In genomic region chr6:24583456-24583855, GRCm38 (mm10) we compare ENCODE assay signal across 20 mouse cellular contexts. TPM values are rescaled to one million over a fixed set of nuclear protein-coding genes. Genes with fewer than 3 reads are reported as not detected.
"Had no signal": no experiment of that assay in that cellular context is flagged by ENCODE, and none has a peak within 500 bp of the region (broad histone marks: within the 10 kb centered on the region; RNA-seq: fewer than 3 reads in every experiment).

No protein-coding gene starts in this region.

- H3K4me3 ChIP-seq: limb, embryonic 13.5 days; midbrain, embryonic 13.5 days; myocyte; neural tube, embryonic 15.5 days had no signal

- H3K27me3 ChIP-seq: limb, embryonic 13.5 days; midbrain, embryonic 13.5 days; neural tube, embryonic 15.5 days had no signal

- H3K4me2 ChIP-seq: limb, embryonic 13.5 days; midbrain, embryonic 13.5 days; neural tube, embryonic 15.5 days had no signal

- H3K9ac ChIP-seq: limb, embryonic 13.5 days; liver, embryonic 14.5 days; midbrain, embryonic 13.5 days; neural tube, embryonic 15.5 days had no signal

- DNase-seq: kidney, postnatal 14 days; left cerebral cortex, postnatal 4 days; lung, adult 18-20 months; right cerebral cortex, adult 18-20 months; right cerebral cortex, postnatal 25 days; thymus, postnatal 4 days had no signal

- H3K4me1 ChIP-seq: limb, embryonic 13.5 days; midbrain, embryonic 13.5 days; neural tube, embryonic 15.5 days had no signal

- ATAC-seq: midbrain, embryonic 13.5 days had no signal

- H3K27ac ChIP-seq: limb, embryonic 13.5 days; liver, embryonic 14.5 days; midbrain, embryonic 13.5 days; neural tube, embryonic 15.5 days; stomach, postnatal 0 days had no signal

- H3K9me3 ChIP-seq: limb, embryonic 13.5 days; midbrain, embryonic 13.5 days; neural tube, embryonic 15.5 days had no signal

- H3K36me3 ChIP-seq: limb, embryonic 13.5 days; midbrain, embryonic 13.5 days; neural tube, embryonic 15.5 days had no signal

RNA-seq across cellular contexts. Expression of gene Lmod2, which starts 14.1 kb away (rescaled TPM):
- total RNA-seq: layer of hippocampus, adult 8-10 months; layer of hippocampus, postnatal 14 days; left cerebral cortex, adult 18-20 months; left cerebral cortex, postnatal 10 days; left cerebral cortex, postnatal 4 days; megakaryocyte-erythroid progenitor cell, adult 5-6 weeks had no signal
- polyA plus RNA-seq: large intestine, adult 2 months; liver, adult 2 months; midbrain, embryonic 13.5 days; stomach, postnatal 0 days had no signal

RNA-seq across cellular contexts. Expression of gene Asb15, which starts 55.5 kb away (rescaled TPM):
- total RNA-seq: layer of hippocampus, postnatal 14 days; left cerebral cortex, adult 18-20 months; left cerebral cortex, postnatal 10 days; left cerebral cortex, postnatal 4 days; liver, adult 2 months; megakaryocyte-erythroid progenitor cell, adult 5-6 weeks had no signal
- polyA plus RNA-seq: large intestine, adult 2 months; limb, embryonic 13.5 days; liver, adult 2 months; midbrain, embryonic 13.5 days; neural tube, embryonic 11.5 days; neural tube, embryonic 15.5 days had no signal
